Mouse (Mus musculus): ENCODE measurements around the gene Inava.

The Inava gene

DNA sequence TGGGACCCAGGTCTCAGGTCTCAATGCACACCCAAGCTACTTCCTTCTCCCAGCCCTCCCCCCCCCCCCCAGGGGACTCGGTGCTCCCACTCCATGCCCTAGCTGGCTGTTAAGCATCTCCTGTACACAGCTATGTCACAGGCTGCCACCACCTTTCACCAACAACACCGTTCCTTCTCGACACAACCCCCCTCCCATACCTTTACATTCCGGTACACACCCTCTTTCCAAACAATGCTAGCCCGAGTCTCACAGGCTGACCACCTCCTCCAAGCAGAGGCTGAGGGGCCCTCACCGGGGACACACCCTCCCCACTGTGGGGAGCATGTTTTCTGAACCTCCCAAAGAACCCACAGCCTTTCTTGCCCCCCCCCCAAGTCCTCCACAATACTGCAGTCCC is 2.5 kb downstream of the Inava start:
- no peak for DNase-seq (ENCODE audit: low spot score in 2 of 2)

GRCm38 (mm10) chr1:136230201-136230600 is 3.9 kb downstream of the Inava start:
- DNase-seq (ENCODE audit: low spot score in 2 of 2) = no peak

- DNase-seq (ENCODE audit: low spot score in 2 of 2) = no peak
Observed at GRCm38 (mm10) chr1:136229040-136229373, 5.1 kb downstream of the Inava start.

DNA sequence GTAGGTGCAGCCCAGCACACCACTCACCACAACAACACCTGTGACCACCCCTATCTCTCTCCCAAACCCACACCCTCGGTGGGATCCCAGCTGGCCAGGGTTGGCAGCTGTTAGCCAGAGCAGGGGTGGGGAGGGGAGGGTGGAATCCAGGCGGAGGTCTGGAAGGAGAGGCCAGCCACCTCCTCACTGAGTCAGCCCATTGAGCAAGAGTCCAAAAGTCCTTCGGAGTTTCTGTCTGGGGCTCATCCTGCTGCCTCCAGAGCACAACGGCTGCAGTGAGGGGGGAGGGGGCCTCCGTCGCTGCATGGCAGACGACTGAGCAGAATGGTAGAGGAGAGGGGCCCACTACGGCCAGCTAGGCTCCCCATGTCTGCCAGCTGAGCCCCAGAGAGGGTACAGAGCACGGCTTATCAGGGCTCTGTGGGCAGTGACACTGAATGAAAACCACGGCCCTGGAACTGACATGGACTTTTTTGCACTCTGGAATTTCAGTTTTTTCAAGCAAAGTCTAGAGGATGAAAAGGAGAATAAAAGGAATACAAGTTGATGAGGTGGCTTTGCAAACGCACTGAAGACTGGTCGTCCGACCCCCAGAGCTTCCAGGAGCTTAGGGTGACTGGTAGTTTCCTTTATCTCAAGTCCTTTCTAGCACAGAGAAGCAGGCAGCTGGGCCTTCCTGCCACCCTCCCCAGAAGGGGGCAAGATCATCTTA is 5.6 kb downstream of the Inava start:
- no peak for DNase-seq (ENCODE audit: low spot score in 2 of 2)

DNA sequence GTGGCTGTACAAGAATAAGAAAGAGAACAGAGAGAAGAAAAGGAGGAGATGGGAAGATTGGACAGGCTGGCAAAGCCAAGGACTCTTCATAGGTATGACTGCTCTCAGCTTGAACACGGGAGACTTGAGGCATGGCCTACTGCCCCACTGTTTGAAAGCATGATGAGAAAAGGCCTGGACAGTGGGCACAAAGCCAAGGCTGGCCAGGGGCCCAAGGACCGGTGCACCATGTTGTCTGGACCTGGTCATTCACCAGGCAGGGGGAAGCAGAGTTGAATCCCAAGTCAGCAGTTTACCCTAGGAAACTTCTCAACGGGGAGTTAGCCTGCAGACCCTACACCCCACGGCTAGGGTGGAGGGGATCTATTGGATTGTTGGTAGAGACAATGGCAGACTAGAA is 6.2 kb downstream of the Inava start:
- DNase-seq (ENCODE audit: low spot score in 2 of 2) = no peak

DNA sequence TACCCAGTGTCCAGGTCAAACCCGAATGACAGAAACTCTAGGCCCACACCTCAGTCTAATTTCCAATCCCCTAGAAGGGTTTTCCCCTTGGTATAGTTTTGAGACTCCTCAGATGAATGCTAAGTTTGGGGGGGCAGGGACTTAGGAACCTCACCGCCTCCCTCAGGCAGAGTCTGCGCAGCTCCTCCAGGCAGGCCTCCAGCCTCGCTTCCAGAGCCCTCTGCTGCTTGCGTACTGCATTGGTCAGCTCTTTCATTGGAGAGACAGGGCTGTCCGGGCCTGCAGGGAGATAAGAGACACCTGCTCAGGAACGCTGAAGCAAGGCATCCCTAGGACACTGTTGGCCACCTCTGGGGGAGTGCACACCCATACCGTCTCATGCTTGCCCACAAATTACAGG is 7.4 kb downstream of the Inava start:
- DNase-seq (ENCODE audit: low spot score in 2 of 2) = no peak

GRCm38 (mm10) chr1:136225846-136226245 is 8.2 kb downstream of the Inava start:
- no peak for DNase-seq (ENCODE audit: low spot score in 2 of 2)

GRCm38 (mm10) chr1:136223758-136224342 is 10.2 kb downstream of the Inava start:
- DNase-seq (ENCODE audit: low spot score in 2 of 2) = no peak

DNA sequence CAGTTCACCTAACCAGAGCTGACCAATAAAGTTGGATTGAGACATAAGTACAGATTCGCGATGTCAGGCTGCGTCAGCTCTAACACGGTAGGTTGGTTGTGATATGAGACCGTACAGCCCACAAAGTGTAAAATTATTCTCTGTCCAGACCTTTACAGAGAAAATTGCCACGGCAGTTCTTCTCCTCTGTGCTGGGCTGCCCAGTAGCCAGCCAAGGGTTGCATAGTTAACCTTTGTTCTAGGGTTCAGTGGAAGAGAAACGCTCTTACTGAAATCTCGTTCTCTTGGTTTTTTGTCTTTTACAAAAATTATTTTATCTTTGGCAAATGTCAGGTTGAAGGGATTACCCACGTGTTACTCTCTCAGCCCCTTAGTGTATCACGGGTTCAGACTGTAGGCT is 11.7 kb downstream of the Inava start:
- no peak for DNase-seq (ENCODE audit: low spot score in 2 of 2)

GRCm38 (mm10) chr1:136220037-136220871 is 13.8 kb downstream of the Inava start:
- DNase-seq (ENCODE audit: low spot score in 2 of 2) = no peak

- no peak for DNase-seq (ENCODE audit: low spot score in 2 of 2)
Observed at GRCm38 (mm10) chr1:136214304-136214703, 19.8 kb downstream of the Inava start.

DNA sequence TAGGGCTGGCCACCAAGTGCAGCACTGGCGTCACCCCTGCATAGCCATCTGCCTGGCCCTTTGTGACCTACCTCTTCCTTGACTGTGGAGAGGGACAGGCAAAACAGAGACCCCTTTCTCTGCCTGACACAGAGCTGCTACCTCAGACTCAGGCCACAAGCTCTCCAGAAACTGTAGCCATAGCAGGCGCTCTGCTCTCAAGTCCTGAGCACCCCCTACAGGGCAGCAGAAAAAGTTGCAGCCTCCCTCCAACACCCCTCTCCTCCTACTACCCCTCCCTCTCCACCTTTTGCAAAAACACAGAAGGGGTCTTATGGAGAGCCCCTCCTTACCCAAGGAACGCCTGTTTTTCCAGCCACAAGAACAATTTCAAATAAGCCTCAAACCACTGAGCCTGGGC is 21.3 kb downstream of the Inava start, which contains the start of gene Mroh3:
Gene Mroh3, minus strand, starts transcription at position 26 of the 400 bp plus-strand sequence.
- DNase-seq (ENCODE audit: low spot score in 2 of 2) = peak in 1 of 2 experiments; percentile 39

DNA sequence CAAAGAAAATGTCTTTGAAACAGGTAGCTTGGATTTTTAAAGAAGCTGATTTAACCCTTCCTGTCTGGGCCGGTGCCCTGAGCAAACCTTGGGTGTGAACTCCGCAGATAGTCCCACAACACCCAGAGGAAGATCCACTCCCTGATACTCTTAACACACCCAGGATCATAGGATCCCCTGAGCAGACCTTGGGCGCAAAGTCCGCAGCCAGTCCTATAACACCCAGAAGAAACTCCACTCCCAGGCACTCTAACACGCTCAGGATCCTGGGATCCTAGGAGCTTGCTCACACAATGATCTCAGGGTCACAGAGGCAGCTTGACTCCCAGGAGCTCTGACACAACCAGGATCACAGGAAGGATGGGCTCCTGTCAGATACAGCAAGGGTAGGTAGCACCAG is 44.0 kb downstream of the Inava start:
- DNase-seq (ENCODE audit: low spot score in 2 of 2) = no peak

- DNase-seq (ENCODE audit: low spot score in 2 of 2) = no peak
Observed at GRCm38 (mm10) chr1:136179511-136180001, 54.5 kb downstream of the Inava start.

- no peak for DNase-seq (ENCODE audit: low spot score in 2 of 2)
Observed at GRCm38 (mm10) chr1:136178741-136179140, 55.3 kb downstream of the Inava start.

- DNase-seq (ENCODE audit: low spot score in 2 of 2) = no peak
Observed at GRCm38 (mm10) chr1:136177085-136177484, 57.0 kb downstream of the Inava start.

- peak; percentile 49 to 68 for DNase-seq (ENCODE audit: low spot score in 2 of 2)
Observed at GRCm38 (mm10) chr1:136175183-136175582, 58.9 kb downstream of the Inava start.

- DNase-seq (ENCODE audit: low spot score in 2 of 2) = peak in 1 of 2 experiments; percentile 46
Observed at GRCm38 (mm10) chr1:136174101-136174606, 59.9 kb downstream of the Inava start.

DNA sequence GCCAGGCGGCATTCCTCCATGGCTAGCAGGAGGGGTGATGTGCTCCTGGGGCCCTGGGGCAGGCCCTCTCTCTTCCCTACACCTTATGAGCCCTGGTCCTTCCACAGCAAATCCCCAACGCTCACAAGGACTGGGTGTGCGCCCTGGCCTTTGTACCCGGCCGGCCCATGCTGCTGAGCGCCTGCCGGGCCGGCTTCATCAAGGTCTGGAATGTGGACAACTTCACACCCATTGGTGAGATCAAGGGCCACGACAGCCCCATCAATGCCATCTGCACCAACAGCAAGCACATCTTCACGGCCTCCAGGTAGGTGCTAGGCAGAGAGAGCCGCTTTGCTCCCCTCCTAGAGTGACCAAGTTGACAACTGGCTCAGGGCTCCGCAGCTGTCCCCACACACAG is 61.4 kb downstream of the Inava start:
- no peak for DNase-seq (ENCODE audit: low spot score in 2 of 2)

DNA sequence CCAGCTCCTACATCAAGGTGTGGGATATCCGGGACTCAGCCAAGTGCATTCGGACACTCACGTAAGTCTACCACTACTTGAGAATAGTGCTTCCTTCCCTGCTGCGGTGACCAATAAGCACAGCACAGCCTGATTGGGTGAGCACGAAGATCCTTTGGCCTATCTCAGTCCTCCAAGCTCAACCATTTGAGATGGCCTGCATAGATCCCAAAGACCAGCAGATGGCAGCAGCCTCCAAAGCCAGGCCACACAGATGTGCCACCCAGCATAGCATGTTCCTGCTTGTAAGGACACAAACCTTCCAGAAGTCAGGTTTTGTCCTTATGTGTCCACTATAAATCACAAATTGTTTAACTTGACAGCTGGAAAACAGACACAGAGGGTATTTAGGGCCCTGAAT is 64.0 kb downstream of the Inava start:
- DNase-seq (ENCODE audit: low spot score in 2 of 2) = peak in 1 of 2 experiments; percentile 72

GRCm38 (mm10) chr1:136167657-136168056 is 66.4 kb downstream of the Inava start:
- no peak for DNase-seq (ENCODE audit: low spot score in 2 of 2)

- DNase-seq (ENCODE audit: low spot score in 2 of 2) = no peak
Observed at GRCm38 (mm10) chr1:136165436-136165835, 68.6 kb downstream of the Inava start.

Measured in spleen, postnatal 10 days (tissue).